Mouse (Mus musculus) spleen, adult 10 weeks (tissue): Measurements from ENCODE around the gene Cpvl. TPM values are rescaled to one million over a fixed set of nuclear protein-coding genes. Genes with fewer than 3 reads are reported as not detected.

Experiments
- polyA plus RNA-seq: library from polyadenylated mRNA; stranded (reverse); fragments of 350-450 nt; fragmentation: Illumina TruSeq; extraction: RNeasy Lipid Tissue Mini Kit (QIAGEN cat#74804); gene quantifications from one replicate; pipeline ENCODE4 v1.2.3, GENCODE M21; 2015; ENCODE audit warnings: low replicate concordance; ENCODE audit not compliant: insufficient read depth

The Cpvl gene
- polyA plus RNA-seq = not detected

GRCm38 (mm10) chr6:53978571-53978970 lies at the start of gene Cpvl:
TSS of gene Cpvl (minus strand) at chr6:53978671.

Other genes with a start within 250 kb of the Cpvl start
- gene Tril, start 157.8 kb downstream of the Cpvl start, polyA plus RNA-seq = 1.2 TPM
- 13.4 TPM for gene Chn2, start 60.9 kb upstream of the Cpvl start, polyA plus RNA-seq